Mouse (Mus musculus): ENCODE results near the gene Ubald2. TPM values are rescaled to one million over a fixed set of nuclear protein-coding genes. Genes with fewer than 3 reads are reported as not detected.

Gene Ubald2
- 76.2 and 78.5 TPM in 2 replicates for polyA plus RNA-seq (2014; fragmentation: Nextera tagmentation; extraction: Ambion mirVana)

- ATAC-seq (replicated peaks; ENCODE audit: low FRiP score, low TSS enrichment, low read depth), result peak; percentile 93
- WGBS, result 3% methylated on average over 64 of the region's 66 CpGs
Measured at GRCm38 (mm10) chr11:116433356-116434286, at the start of gene Ubald2. Gene Ubald2 (plus strand): TSS chr11:116434094.

GRCm38 (mm10) chr11:116384171-116384570 is 49.7 kb upstream of the Ubald2 start:
- 0 out of 2 replicates have a peak, but pooled peaks cover 2% of the 10 kb centered on the region for H3K36me3 ChIP-seq (ENCODE audit: control insufficient read depth, insufficient read depth, low read length)
- no peaks in the 10 kb centered on the region for H3K9me3 ChIP-seq (ENCODE audit: control insufficient read depth, low read length)
- DNase-seq (ENCODE audit: low spot score), result no peak
- no peaks in the 10 kb centered on the region for H3K27me3 ChIP-seq (replicated peaks; ENCODE audit: control insufficient read depth, insufficient read depth, low read length)
- no peak overlapping the region for H3K9ac ChIP-seq (ENCODE audit: low read length)
- no peak overlapping the region for H3K27ac ChIP-seq (ENCODE audit: low read depth)
- 85% methylated on average over 11 of the region's 11 CpGs for WGBS
- no peak for ATAC-seq (replicated peaks; ENCODE audit: low FRiP score, low TSS enrichment, low read depth)
- peaks cover 13% of the 10 kb centered on the region for H3K4me1 ChIP-seq (replicated peaks; ENCODE audit: control insufficient read depth, insufficient read depth, low read length)
- H3K4me3 ChIP-seq (ENCODE audit: low read depth, low read length), result no peak overlapping the region
- no peak overlapping the region for H3K4me2 ChIP-seq (ENCODE audit: low read length)

More at GRCm38 (mm10) chr11:116433356-116434286, at the start of gene Ubald2:
- H3K36me3 ChIP-seq (ENCODE audit: control insufficient read depth, insufficient read depth, low read length), result peaks cover 22% of the 10 kb centered on the region
- peak within 1 kb of the TSS; percentile 82 for H3K4me2 ChIP-seq (ENCODE audit: low read length)
- H3K4me1 ChIP-seq (replicated peaks; ENCODE audit: control insufficient read depth, insufficient read depth, low read length), result peaks cover 39% of the 10 kb centered on the region
- H3K4me3 ChIP-seq (ENCODE audit: low read depth, low read length), result peak within 1 kb of the TSS; percentile 62
- DNase-seq (ENCODE audit: low spot score), result peak; percentile 96
- no peaks in the 10 kb centered on the region for H3K27me3 ChIP-seq (replicated peaks; ENCODE audit: control insufficient read depth, insufficient read depth, low read length)
- peak within 1 kb of the TSS; percentile 90 for H3K27ac ChIP-seq (ENCODE audit: low read depth)
- no peaks in the 10 kb centered on the region for H3K9me3 ChIP-seq (ENCODE audit: control insufficient read depth, low read length)
- H3K9ac ChIP-seq (ENCODE audit: low read length), result peak within 1 kb of the TSS; percentile 62

GRCm38 (mm10) chr11:116385999-116386398 is 47.9 kb upstream of the Ubald2 start:
- Histone ChIP-seq H3K27ac (ENCODE audit: low read depth) (0 out of 2 replicates have a peak overlapping the region, but pooled peaks have one; percentile 73), H3K9me3 (ENCODE audit: control insufficient read depth, low read length) (no peaks in the 10 kb centered on the region), H3K4me1 (replicated peaks; ENCODE audit: control insufficient read depth, insufficient read depth, low read length) (peaks cover 13% of the 10 kb centered on the region), H3K4me2 (ENCODE audit: low read length) (no peak overlapping the region), H3K9ac (ENCODE audit: low read length) (no peak overlapping the region), H3K36me3 (ENCODE audit: control insufficient read depth, insufficient read depth, low read length) (0 out of 2 replicates have a peak, but pooled peaks cover 2% of the 10 kb centered on the region), H3K27me3 (replicated peaks; ENCODE audit: control insufficient read depth, insufficient read depth, low read length) (no peaks in the 10 kb centered on the region), H3K4me3 (ENCODE audit: low read depth, low read length) (no peak overlapping the region)
- WGBS, result 48% methylated on average over 5 of the region's 5 CpGs
- ATAC-seq (replicated peaks; ENCODE audit: low FRiP score, low TSS enrichment, low read depth) (no peak), DNase-seq (ENCODE audit: low spot score) (no peak)

DNA sequence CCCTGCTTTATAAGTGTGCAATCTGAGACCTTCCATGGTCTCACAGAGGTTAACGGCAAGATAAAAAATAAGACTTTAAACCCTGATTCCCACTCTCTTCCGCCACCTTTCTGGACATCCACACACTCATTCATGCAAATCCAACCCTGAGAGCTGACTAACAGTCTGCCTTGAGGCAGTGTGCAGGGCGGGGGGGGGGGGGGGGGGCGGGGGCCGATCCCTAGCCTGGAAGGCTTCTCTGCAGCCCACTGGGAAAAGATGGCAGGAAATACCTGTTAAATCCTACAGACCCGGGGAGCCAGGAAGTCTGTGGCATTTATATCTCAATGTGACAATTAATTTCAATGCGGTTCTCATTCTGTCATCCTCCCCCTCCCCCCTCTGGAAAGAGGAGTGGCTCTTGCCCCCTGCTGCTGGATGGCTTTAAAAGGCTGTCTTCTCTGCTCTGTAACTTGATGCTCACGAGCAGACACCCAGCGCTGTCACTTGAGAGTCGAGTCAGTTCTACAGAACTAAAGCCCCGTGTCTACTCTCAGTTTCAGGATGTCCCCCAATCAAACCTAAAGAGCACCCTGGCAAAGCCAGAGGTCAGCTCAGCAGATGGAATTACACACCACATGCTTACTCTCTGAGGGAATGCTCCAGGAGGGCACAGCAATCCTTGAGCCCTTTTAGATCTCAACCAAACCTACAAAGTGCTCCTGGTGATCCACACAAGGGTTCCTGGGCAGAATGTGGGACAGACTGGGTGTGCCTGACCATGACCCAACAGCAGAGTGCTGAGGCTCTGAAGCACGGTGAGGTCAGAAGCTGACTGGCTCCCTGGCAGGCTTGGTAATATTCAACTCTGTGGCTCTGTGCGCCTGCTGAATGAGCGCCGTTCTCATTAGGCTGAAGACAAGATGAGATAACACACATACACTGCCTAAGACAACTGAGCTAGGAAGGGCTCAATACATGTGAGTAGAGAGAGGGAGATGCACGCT is 46.5 kb upstream of the Ubald2 start:
- peaks cover 13% of the 10 kb centered on the region for H3K4me1 ChIP-seq (replicated peaks; ENCODE audit: control insufficient read depth, insufficient read depth, low read length)
- no peaks in the 10 kb centered on the region for H3K9me3 ChIP-seq (ENCODE audit: control insufficient read depth, low read length)
- H3K4me3 ChIP-seq (ENCODE audit: low read depth, low read length), result no peak overlapping the region
- DNase-seq (ENCODE audit: low spot score) (peak; percentile 69), ATAC-seq (replicated peaks; ENCODE audit: low FRiP score, low TSS enrichment, low read depth) (peak; percentile 62; the same call in 1 of the 2 replicates)
- 17% methylated on average over 15 of the region's 16 CpGs for WGBS
- H3K27me3 ChIP-seq (replicated peaks; ENCODE audit: control insufficient read depth, insufficient read depth, low read length), result no peaks in the 10 kb centered on the region
- no peaks in the 10 kb centered on the region for H3K36me3 ChIP-seq (ENCODE audit: control insufficient read depth, insufficient read depth, low read length)
- H3K9ac ChIP-seq (ENCODE audit: low read length), result peak overlapping the region; percentile 22; the same call in 1 of the 2 replicates
- H3K4me2 ChIP-seq (ENCODE audit: low read length), result peak overlapping the region; percentile 41
- H3K27ac ChIP-seq (ENCODE audit: low read depth), result peak overlapping the region; percentile 82

DNA sequence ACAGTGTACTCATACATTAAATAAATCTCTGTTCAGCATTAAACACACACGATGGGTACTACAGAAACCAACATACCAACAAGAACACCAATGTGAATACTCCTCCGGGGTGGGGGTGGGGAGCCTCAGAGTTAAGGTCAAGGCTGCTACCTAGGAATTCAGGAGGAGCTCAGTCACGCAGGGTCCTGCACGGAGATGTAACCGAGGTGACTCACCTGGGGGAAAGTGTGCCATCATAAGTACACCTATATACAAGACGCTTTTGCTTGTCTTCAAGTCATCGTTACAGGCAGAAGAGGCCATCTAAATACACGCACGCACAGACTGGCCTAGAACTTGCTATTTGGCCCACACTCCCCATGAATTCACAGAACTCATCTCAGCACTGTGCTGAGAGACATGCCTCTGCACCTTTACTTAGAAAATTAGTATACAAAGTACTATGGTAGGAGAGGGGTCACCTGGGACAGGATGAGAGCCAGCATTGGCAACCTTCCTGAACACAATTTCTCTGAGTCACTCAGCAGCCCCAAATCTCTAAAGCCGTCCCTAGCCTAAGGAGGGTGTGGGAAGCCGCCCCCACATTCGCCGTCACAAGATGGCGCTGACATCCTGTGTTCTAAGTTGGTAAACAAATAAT is 44.9 kb upstream of the Ubald2 start:
- ATAC-seq (replicated peaks; ENCODE audit: low FRiP score, low TSS enrichment, low read depth), result peak; percentile 55; the same call in 1 of the 2 replicates
- no peak overlapping the region for H3K4me2 ChIP-seq (ENCODE audit: low read length)
- H3K27me3 ChIP-seq (replicated peaks; ENCODE audit: control insufficient read depth, insufficient read depth, low read length), result no peaks in the 10 kb centered on the region
- no peak for DNase-seq (ENCODE audit: low spot score)
- H3K4me3 ChIP-seq (ENCODE audit: low read depth, low read length), result no peak overlapping the region
- no peak overlapping the region; the same call in 1 of the 2 replicates for H3K27ac ChIP-seq (ENCODE audit: low read depth)
- WGBS, result 67% methylated on average over 14 of the region's 14 CpGs
- no peak overlapping the region for H3K9ac ChIP-seq (ENCODE audit: low read length)
- H3K4me1 ChIP-seq (replicated peaks; ENCODE audit: control insufficient read depth, insufficient read depth, low read length), result peaks cover 13% of the 10 kb centered on the region
- H3K9me3 ChIP-seq (ENCODE audit: control insufficient read depth, low read length), result no peaks in the 10 kb centered on the region
- H3K36me3 ChIP-seq (ENCODE audit: control insufficient read depth, insufficient read depth, low read length), result no peaks in the 10 kb centered on the region

GRCm38 (mm10) chr11:116394769-116395168 is 39.1 kb upstream of the Ubald2 start:
- no peak for ATAC-seq (replicated peaks; ENCODE audit: low FRiP score, low TSS enrichment, low read depth)

DNA sequence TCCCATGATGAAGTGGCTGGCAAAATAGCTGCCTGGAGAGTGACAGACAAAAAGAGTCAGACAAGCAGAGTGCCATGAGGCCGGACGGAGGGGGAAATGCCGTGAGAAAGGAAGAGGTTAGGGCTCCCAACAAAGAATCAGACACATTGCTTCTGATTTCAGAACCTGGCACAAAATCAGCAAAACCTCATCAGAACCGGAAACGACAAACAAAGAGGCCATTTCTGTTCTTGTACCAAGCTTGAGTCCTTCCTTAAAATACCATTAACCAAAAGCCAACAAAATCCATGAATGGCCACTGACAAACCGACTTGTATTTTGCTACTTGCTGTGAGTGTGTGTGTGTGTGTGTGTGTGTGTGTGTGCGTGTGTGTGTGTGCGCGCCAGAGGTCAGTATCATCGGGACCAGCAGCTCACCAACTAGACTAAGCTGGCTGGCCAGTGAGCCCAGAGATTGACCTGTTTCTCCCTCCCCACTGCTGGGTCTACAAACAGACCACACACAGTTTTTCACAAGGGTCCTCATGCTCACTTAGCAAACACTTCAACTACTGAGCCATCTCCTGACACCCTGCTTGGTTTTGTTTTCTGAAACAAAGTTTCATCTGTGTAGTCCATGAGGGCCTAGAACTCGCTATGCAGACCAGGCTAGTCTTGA is 37.5 kb upstream of the Ubald2 start:
- no peak overlapping the region for H3K4me2 ChIP-seq (ENCODE audit: low read length)
- H3K4me1 ChIP-seq (replicated peaks; ENCODE audit: control insufficient read depth, insufficient read depth, low read length), result peaks cover 3% of the 10 kb centered on the region; the same call in 1 of the 2 replicates
- no peak overlapping the region for H3K9ac ChIP-seq (ENCODE audit: low read length)
- ATAC-seq (replicated peaks; ENCODE audit: low FRiP score, low TSS enrichment, low read depth) (no peak), DNase-seq (ENCODE audit: low spot score) (no peak)
- H3K36me3 ChIP-seq (ENCODE audit: control insufficient read depth, insufficient read depth, low read length), result peaks cover 10% of the 10 kb centered on the region
- H3K9me3 ChIP-seq (ENCODE audit: control insufficient read depth, low read length), result no peaks in the 10 kb centered on the region
- H3K4me3 ChIP-seq (ENCODE audit: low read depth, low read length), result no peak overlapping the region
- H3K27ac ChIP-seq (ENCODE audit: low read depth), result no peak overlapping the region
- WGBS, result 86% methylated on average over 11 of the region's 11 CpGs
- no peaks in the 10 kb centered on the region for H3K27me3 ChIP-seq (replicated peaks; ENCODE audit: control insufficient read depth, insufficient read depth, low read length)

More at GRCm38 (mm10) chr11:116394769-116395168, 39.1 kb upstream of the Ubald2 start:
- no peak overlapping the region for H3K27ac ChIP-seq (ENCODE audit: low read depth)
- no peak overlapping the region for H3K4me2 ChIP-seq (ENCODE audit: low read length)
- no peak overlapping the region for H3K4me3 ChIP-seq (ENCODE audit: low read depth, low read length)
- H3K27me3 ChIP-seq (replicated peaks; ENCODE audit: control insufficient read depth, insufficient read depth, low read length), result no peaks in the 10 kb centered on the region
- no peak for DNase-seq (ENCODE audit: low spot score)
- WGBS, result 89% methylated on average over 4 of the region's 4 CpGs
- H3K9ac ChIP-seq (ENCODE audit: low read length), result no peak overlapping the region
- H3K36me3 ChIP-seq (ENCODE audit: control insufficient read depth, insufficient read depth, low read length), result peaks cover 10% of the 10 kb centered on the region
- H3K4me1 ChIP-seq (replicated peaks; ENCODE audit: control insufficient read depth, insufficient read depth, low read length), result peaks cover 3% of the 10 kb centered on the region; the same call in 1 of the 2 replicates
- H3K9me3 ChIP-seq (ENCODE audit: control insufficient read depth, low read length), result no peaks in the 10 kb centered on the region
